Mouse (Mus musculus) lung, embryonic 15.5 days (tissue): ENCODE data around the gene Meis3. TPM values are rescaled to one million over a fixed set of nuclear protein-coding genes. Genes with fewer than 3 reads are reported as not detected.

Experiments used
- ATAC-seq: fragments of 200-750 bp; cut with Nextera tagmentation; 2 replicates; pipeline ENCODE4 v1.8.0; 2017; ENCODE audit warnings: moderate number of reproducible peaks, borderline replicate concordance; ENCODE audit not compliant: low FRiP score, low TSS enrichment; ENCODE audit errors: extremely low read depth
- H3K27ac ChIP-seq: fragments of 300-500 bp; sonication (generic); 2 replicates; pipeline ENCODE4 v1.5.1; 2015; ENCODE audit warnings: moderate library complexity, mild to moderate bottlenecking, inconsistent platforms
- H3K27me3 ChIP-seq: fragments of 300-500 bp; sonication (generic); 2 replicates; pipeline ENCODE4 v1.6.1; 2015; ENCODE audit warnings: inconsistent platforms
- H3K36me3 ChIP-seq: fragments of 300-500 bp; sonication (generic); 2 replicates; pipeline ENCODE4 v1.6.1; 2015; ENCODE audit warnings: inconsistent platforms
- H3K4me1 ChIP-seq: fragments of 300-500 bp; sonication (generic); 2 replicates; pipeline ENCODE4 v1.6.1; 2015; ENCODE audit warnings: inconsistent platforms
- H3K4me2 ChIP-seq: fragments of 300-500 bp; sonication (generic); 2 replicates; pipeline ENCODE4 v1.6.1; 2015; ENCODE audit warnings: inconsistent platforms, mild to moderate bottlenecking, moderate library complexity
- H3K4me3 ChIP-seq: fragments of 300-500 bp; sonication (generic); 2 replicates; pipeline ENCODE4 v1.5.1; 2015; ENCODE audit warnings: mild to moderate bottlenecking, inconsistent platforms
- H3K9ac ChIP-seq: fragments of 300-500 bp; sonication (generic); 2 replicates; pipeline ENCODE4 v1.6.1; 2015; ENCODE audit warnings: inconsistent platforms
- H3K9me3 ChIP-seq: fragments of 300-500 bp; sonication (generic); 2 replicates; pipeline ENCODE4 v1.6.1; 2016; ENCODE audit warnings: inconsistent platforms
- WGBS: fragments of 180-500 bp; shearing (Covaris S2); methylation state at CpG from one replicate; pipeline ENCODE4 v1.1.7; 2015; 5-methylcytosine and 5-hydroxymethylcytosine counted together
- polyA plus RNA-seq: library from polyadenylated mRNA; unstranded; fragments of >200 nt; fragmentation: Nextera tagmentation; extraction: Ambion mirVana; gene quantifications from 2 replicates; pipeline ENCODE4 v1.2.1, GENCODE M21; 2015

Meis3 gene
- polyA plus RNA-seq, 1 experiment from 2014 or later: 20.2 TPM

DNA sequence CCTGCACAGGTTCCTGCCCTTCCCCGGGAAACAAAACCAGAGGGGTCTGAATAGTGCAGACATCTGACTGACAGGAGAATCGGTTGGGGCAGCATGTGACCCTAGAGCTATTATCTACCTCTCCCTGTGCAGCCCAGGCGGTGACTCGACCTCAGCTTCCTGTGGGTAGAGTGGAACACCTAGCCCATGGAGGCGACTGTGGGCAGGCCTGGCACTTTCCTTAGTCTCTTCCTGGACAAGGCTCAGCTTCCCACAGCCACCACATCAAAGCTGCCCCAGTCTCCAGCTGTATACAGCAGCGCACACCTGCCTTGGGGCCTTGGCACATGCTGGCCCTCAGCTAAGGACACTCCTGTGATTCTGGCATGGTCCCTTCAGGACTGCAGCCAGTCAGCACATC, 26.2 kb downstream of the Meis3 start:
- Histone ChIP-seq H3K4me1 (no peaks in the 10 kb centered on the region), H3K4me3 (no peak overlapping the region), H3K36me3 (peaks cover 41% of the 10 kb centered on the region), H3K4me2 (no peak overlapping the region), H3K27me3 (no peaks in the 10 kb centered on the region), H3K9me3 (no peaks in the 10 kb centered on the region), H3K9ac (no peak overlapping the region), H3K27ac (no peak overlapping the region)
- no peak for ATAC-seq
- WGBS: 71% methylated on average over 6 of the region's 6 CpGs

DNA sequence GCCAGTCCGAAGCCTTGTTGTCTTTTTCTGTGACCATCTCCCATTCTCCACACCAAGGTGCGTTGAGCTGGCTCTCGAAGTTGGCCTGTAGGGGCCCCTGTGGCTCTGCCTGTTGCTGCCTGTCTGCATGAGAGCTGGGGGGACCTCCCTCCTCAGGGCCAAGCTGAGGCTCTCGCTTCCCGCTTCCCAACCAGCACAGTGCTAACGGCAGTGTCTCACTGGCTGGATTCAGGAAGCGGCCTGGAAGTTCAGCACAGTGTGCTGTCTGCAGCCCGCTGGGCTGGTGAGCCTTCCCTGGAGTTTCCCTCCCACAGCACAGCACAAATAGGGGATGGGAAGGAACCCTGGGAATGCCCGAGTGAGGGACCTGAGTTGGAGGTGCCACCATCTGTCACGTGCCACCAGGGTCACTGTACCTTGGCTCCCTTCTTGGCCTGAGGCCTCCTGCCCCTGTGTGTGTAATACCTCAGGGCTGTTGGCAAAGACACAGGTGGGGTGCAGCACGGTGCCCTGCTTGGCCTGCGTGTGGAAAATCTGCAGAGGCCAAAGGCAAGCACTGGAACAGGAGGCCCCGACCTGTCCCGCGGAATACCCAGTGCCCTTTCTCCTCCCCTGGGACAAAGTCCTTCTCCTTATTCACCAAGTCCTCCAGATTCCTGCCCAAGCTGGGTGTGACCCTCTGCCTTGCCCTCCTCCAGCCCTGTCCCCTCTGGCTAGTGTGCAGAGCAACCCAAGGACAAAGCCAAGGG, 28.0 kb downstream of the Meis3 start:
- Histone ChIP-seq H3K4me3 (no peak overlapping the region), H3K4me1 (no peaks in the 10 kb centered on the region), H3K27ac (no peak overlapping the region), H3K36me3 (peaks cover 35% of the 10 kb centered on the region), H3K27me3 (no peaks in the 10 kb centered on the region), H3K9ac (no peak overlapping the region), H3K4me2 (no peak overlapping the region), H3K9me3 (no peaks in the 10 kb centered on the region)
- 71% methylated on average over 15 of the region's 15 CpGs for WGBS
- ATAC-seq: no peak

DNA sequence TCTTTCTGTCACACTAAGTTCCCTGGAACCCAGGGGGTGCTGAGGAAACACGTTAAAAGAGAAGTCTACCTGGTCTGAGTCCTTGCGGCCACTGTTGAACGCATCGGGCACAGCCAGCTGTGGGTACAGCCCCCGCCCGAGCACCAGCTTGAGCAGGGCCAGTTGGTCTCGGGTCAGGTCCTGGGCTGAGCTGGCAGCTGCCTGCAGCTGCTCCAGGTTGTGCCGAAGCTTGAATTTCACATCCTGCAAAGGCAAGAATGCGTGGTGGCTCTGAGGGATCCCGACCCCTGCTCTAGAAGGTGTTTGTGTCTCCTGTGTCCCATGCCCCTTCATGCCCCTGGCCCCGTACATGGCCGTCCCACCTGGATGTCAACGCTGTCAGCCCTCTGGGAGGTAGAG, 28.6 kb downstream of the Meis3 start:
- Histone ChIP-seq H3K4me2 (no peak overlapping the region), H3K27ac (no peak overlapping the region), H3K36me3 (peaks cover 29% of the 10 kb centered on the region), H3K9ac (no peak overlapping the region), H3K27me3 (no peaks in the 10 kb centered on the region), H3K4me3 (no peak overlapping the region), H3K9me3 (no peaks in the 10 kb centered on the region), H3K4me1 (no peaks in the 10 kb centered on the region)
- ATAC-seq: no peak
- 84% methylated on average over 13 of the region's 13 CpGs for WGBS

DNA sequence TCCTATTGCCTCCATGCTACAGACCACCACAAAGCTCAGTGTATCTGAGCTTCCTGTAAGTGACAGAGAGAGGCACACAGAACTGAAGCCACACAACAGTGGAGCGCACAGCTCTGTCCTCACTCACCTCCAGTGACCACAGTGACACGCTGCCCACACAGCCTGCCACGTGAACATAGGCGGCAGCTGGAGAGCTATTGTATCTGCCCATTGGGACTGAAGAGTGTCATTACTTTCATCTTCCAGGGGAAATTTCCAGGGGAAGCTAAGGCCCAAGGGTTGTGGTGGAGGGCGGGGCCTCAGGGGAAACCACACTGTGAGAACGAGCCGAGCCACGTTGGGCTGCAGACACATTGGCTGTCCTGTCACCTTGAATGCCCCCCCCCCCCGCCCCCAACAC, 29.9 kb downstream of the Meis3 start:
- H3K4me2 ChIP-seq: no peak overlapping the region
- ATAC-seq: no peak
- H3K27ac ChIP-seq: no peak overlapping the region
- no peak overlapping the region for H3K9ac ChIP-seq
- H3K4me3 ChIP-seq: no peak overlapping the region
- H3K9me3 ChIP-seq: no peaks in the 10 kb centered on the region
- H3K27me3 ChIP-seq: no peaks in the 10 kb centered on the region
- peaks cover 19% of the 10 kb centered on the region; the same call in 1 of the 2 replicates for H3K36me3 ChIP-seq
- 0 out of 2 replicates have a peak, but pooled peaks cover 2% of the 10 kb centered on the region for H3K4me1 ChIP-seq
- 81% methylated on average over 9 of the region's 9 CpGs for WGBS

DNA sequence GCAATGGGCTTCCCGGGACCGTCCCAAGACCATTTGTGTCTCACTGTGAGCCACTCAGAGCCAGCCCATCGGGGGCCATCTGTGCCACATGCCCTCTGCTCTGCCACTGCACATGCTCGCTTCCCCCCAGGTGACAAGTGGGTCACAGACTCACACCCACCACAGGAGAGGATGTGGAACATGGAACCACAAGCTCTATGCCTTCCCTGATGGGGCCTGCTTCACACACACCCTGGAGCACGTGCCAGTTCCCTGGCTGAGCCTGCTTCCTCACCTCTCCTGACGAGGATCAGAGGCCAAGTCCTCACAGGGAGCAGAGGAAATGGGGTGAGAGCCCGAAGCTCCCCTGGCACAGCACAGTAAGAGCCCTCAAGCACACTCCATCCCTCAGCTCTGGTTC, 32.2 kb downstream of the Meis3 start:
- Histone ChIP-seq H3K4me3 (no peak overlapping the region), H3K27me3 (no peaks in the 10 kb centered on the region), H3K9me3 (no peaks in the 10 kb centered on the region), H3K9ac (no peak overlapping the region), H3K27ac (no peak overlapping the region), H3K4me1 (0 out of 2 replicates have a peak, but pooled peaks cover 2% of the 10 kb centered on the region), H3K4me2 (no peak overlapping the region), H3K36me3 (peaks cover 21% of the 10 kb centered on the region; the same call in 1 of the 2 replicates)
- WGBS: 77% methylated on average over 7 of the region's 7 CpGs
- no peak for ATAC-seq

DNA sequence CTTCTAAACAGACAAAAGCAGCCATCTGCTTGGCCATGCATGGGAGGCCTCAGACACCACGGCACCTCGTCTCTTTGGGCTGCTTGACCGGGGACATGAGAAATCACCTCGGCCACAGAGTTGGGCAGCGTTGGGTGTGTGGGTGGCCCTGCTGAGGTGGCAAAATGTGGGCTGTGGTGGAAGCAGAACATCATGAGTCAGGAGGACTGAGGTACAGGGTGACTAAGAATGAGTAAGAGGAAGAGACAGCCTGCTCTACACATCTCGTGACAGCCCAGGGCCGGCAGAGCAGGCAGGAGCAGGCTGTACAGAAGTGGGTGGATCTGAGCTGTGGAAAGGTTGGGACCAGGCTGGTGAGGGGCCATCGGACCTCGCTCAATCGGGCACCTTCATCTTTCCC, 32.6 kb downstream of the Meis3 start:
- H3K36me3 ChIP-seq: peaks cover 18% of the 10 kb centered on the region; the same call in 1 of the 2 replicates
- H3K9me3 ChIP-seq: no peaks in the 10 kb centered on the region
- WGBS: 81% methylated on average over 10 of the region's 10 CpGs
- H3K4me3 ChIP-seq: no peak overlapping the region
- H3K4me2 ChIP-seq: no peak overlapping the region
- no peak for ATAC-seq
- no peak overlapping the region for H3K27ac ChIP-seq
- no peaks in the 10 kb centered on the region for H3K27me3 ChIP-seq
- H3K4me1 ChIP-seq: 0 out of 2 replicates have a peak, but pooled peaks cover 2% of the 10 kb centered on the region
- H3K9ac ChIP-seq: no peak overlapping the region

DNA sequence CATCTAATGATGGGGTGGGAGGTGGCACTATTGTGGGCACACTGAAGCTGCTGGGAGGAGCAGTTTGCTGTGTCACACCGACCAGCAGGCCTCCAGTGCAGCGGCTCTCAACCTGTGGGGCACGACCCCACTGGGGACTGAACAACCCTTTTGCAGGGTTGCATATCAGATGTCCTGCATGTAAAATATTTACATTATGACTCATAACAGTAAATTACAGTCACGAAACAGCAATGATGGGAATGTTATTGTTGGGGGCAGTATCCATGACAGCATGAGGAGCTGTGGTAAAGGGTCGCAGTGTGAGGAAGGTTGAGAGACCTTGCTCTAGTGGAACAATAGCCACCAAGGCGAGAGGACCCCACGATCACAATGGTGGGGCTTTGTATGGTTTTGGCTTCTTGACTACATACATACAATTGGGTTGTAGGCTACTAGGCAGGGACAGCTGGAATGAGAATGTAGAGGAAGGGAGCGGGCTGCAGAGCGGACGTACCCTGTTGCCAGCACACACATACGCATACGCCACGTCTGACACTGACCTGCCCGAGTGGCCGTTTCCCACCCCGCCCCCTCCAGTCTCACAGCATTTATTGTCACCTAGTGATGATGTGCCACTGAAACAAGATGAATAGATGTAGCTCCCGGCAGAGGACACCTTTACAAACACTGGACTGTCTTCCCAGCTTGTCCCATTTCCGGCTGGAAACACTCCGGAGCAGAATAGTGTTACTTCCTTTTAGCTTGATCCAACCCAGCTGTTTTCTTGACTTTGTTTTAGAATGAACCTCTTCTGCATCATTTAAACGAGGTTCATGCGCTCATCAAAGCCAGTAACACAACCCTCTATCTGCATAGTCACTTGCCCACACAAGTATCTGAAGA, 34.1 kb downstream of the Meis3 start:
- Histone ChIP-seq H3K9me3 (no peaks in the 10 kb centered on the region), H3K36me3 (peaks cover 22% of the 10 kb centered on the region; the same call in 1 of the 2 replicates), H3K9ac (no peak overlapping the region), H3K4me2 (no peak overlapping the region), H3K27ac (peak overlapping the region; percentile 39), H3K4me1 (0 out of 2 replicates have a peak, but pooled peaks cover 2% of the 10 kb centered on the region), H3K27me3 (no peaks in the 10 kb centered on the region), H3K4me3 (no peak overlapping the region)
- 49% methylated on average over 21 of the region's 21 CpGs for WGBS
- ATAC-seq: peak; percentile 49; the same call in 1 of the 2 replicates

DNA sequence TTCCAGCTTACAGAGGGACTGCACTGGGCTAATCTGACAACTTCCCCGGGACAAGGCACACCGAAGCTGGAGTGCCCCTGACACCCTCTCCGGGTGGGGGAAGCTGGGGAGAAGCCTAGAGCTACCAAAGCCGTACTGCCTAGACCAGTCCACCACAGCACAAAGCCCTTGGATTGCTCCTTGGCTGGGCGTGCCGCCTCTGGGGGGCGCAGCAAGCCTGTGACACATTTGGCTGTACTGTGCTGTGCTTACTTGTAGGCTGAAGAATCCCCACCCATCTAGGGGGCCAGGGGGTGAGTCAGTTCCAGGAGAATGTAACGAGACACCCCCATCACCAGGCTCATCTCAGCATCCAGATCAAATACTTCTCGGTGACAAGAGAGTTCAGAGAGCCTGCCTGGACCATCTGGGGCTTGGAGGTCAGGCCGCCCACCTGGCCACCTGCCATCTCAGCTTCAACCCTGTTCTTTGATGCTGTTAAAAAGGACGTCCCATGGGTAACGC, 36.0 kb downstream of the Meis3 start:
- H3K27ac ChIP-seq: no peak overlapping the region
- no peak overlapping the region for H3K4me2 ChIP-seq
- peaks cover 40% of the 10 kb centered on the region; the same call in 1 of the 2 replicates for H3K36me3 ChIP-seq
- no peaks in the 10 kb centered on the region for H3K27me3 ChIP-seq
- H3K4me3 ChIP-seq: no peak overlapping the region
- ATAC-seq: no peak
- 0 out of 2 replicates have a peak, but pooled peaks cover 2% of the 10 kb centered on the region for H3K4me1 ChIP-seq
- H3K9ac ChIP-seq: no peak overlapping the region
- WGBS: 71% methylated on average over 12 of the region's 12 CpGs
- no peaks in the 10 kb centered on the region for H3K9me3 ChIP-seq

DNA sequence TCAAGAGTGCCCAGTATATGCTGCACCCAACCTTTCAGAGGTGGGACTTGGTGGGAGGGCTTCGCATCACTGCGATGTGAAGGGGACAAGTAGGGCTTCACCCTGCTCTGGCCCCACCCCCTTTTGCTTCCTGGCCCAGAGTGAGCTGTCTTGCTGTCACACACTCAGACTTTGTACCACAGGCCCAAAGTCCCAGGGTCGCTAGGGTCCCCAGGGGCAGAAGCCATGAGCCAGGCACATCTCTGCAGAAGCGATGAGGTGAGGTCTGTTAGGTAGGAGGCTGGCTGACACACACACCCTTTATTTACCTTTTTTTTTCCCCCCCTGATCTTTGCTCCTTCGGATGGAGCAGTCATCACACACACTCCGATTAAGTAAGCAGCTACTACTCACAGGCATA, 38.3 kb downstream of the Meis3 start:
- WGBS: 83% methylated on average over 6 of the region's 6 CpGs
- Histone ChIP-seq H3K36me3 (peaks cover 52% of the 10 kb centered on the region), H3K27ac (no peak overlapping the region), H3K4me1 (0 out of 2 replicates have a peak, but pooled peaks cover 2% of the 10 kb centered on the region), H3K9ac (no peak overlapping the region), H3K4me3 (no peak overlapping the region), H3K27me3 (no peaks in the 10 kb centered on the region), H3K4me2 (no peak overlapping the region), H3K9me3 (no peaks in the 10 kb centered on the region)
- no peak for ATAC-seq

DNA sequence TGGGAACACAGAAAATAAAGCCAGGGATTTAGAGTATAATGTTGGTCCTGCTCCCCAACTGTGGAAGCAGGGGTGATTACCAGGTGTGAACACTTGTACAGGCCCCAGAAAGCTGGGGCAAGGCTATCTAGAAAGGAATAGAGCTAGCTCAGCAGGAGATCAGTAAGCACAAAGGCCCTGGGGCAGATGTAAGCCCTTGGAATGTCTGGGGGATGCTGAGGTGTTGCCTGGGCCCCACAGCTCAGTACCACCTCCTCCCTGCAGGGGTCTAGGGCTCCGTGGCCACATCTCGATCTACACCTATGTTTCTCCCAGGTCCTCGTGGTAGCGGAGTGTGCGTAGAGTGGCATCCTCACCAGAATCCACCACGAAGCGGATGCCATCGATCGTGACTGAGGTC, 39.1 kb downstream of the Meis3 start:
- WGBS: 93% methylated on average over 9 of the region's 9 CpGs
- Histone ChIP-seq H3K4me3 (no peak overlapping the region), H3K4me1 (0 out of 2 replicates have a peak, but pooled peaks cover 2% of the 10 kb centered on the region), H3K9ac (no peak overlapping the region), H3K27me3 (no peaks in the 10 kb centered on the region), H3K36me3 (peaks cover 53% of the 10 kb centered on the region), H3K9me3 (no peaks in the 10 kb centered on the region), H3K4me2 (no peak overlapping the region), H3K27ac (no peak overlapping the region)
- ATAC-seq: no peak

DNA sequence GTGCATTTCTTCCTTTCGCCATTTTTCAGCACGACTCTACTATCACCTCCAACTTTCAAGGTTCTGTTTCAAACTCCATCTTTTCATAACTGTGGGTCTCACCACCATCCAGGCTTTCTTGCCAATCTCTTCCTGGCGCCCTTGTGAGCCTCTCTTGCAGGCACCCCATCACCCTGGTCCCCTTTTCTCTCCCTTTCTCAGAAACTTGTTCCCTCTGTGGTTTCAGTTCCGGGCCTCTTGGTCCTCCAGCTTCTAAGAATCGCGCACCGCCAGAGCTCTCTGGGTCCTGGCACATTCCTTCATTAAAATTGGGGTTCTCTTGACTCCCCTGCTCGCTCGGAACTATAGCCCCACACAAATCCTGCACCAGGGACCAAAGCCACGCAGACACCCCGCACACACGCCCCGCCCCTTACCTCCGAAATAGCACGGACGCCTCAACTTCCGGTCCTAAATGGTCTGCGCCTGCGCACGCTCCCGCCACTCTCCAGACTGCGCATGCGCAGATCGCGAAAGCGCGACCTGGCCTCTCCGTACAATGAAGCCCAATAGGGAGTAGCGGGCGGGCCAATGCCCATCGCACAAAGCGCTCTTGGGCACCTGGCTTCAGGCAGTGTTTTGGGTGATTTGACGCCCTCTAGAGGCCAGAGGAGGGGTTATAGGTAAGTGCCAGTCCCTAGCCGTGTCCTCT, 46.8 kb downstream of the Meis3 start, which contains the start of gene Dhx34:
TSS of gene Dhx34 (minus strand) at position 456 of the 691 bp plus-strand sequence.
- Histone ChIP-seq H3K4me1 (peaks cover 10% of the 10 kb centered on the region), H3K36me3 (peaks cover 8% of the 10 kb centered on the region), H3K4me2 (peak within 1 kb of the TSS; percentile 64), H3K27ac (peak within 1 kb of the TSS; percentile 73), H3K9ac (peak within 1 kb of the TSS; percentile 70), H3K4me3 (peak within 1 kb of the TSS; percentile 61), H3K9me3 (no peaks in the 10 kb centered on the region), H3K27me3 (no peaks in the 10 kb centered on the region; the same call in 1 of the 2 replicates)
- 1% methylated on average over 34 of the region's 34 CpGs for WGBS
- ATAC-seq: peak; percentile 96
